Mouse (Mus musculus) limb, embryonic 14.5 days (tissue): ENCODE measurements around the gene Tbc1d2. TPM values are rescaled to one million over a fixed set of nuclear protein-coding genes. Genes with fewer than 3 reads are reported as not detected.

Experiments used
- ATAC-seq: fragments of 200-750 bp; cut with Nextera tagmentation; 2 replicates; pipeline ENCODE4 v1.8.0; 2017; ENCODE audit warnings: low read depth, moderate number of reproducible peaks, moderate TSS enrichment; ENCODE audit not compliant: low FRiP score
- DNase-seq: peaks from one replicate; pipeline ENCODE4 v3.0.0-alpha.2; 2015; ENCODE audit warnings: low spot score
- H3K27ac ChIP-seq: fragments of 300-500 bp; sonication (generic); replicated peaks from 2 replicates; pipeline ENCODE4 v1.5.1; 2014; ENCODE audit warnings: low read depth, mild to moderate bottlenecking, low read length, moderate library complexity, mixed read lengths
- H3K27me3 ChIP-seq: fragments of 300-500 bp; sonication (generic); 2 replicates; pipeline ENCODE4 v1.6.1; 2014; ENCODE audit warnings: low read length, mixed read lengths; ENCODE audit not compliant: control insufficient read depth, insufficient read depth
- H3K36me3 ChIP-seq: fragments of 300-500 bp; sonication (generic); 2 replicates; pipeline ENCODE4 v1.6.1; 2014; ENCODE audit warnings: mild to moderate bottlenecking, low read length, moderate library complexity, mixed read lengths; ENCODE audit not compliant: control insufficient read depth, insufficient read depth
- H3K4me1 ChIP-seq: fragments of 300-500 bp; sonication (generic); 2 replicates; pipeline ENCODE4 v1.6.1; 2014; ENCODE audit warnings: antibody characterized with exemption, low read length, mixed read lengths; ENCODE audit not compliant: control insufficient read depth, insufficient read depth
- H3K4me2 ChIP-seq: fragments of 300-500 bp; sonication (generic); replicated peaks from 2 replicates; pipeline ENCODE4 v1.6.1; 2014; ENCODE audit warnings: low read depth, mild to moderate bottlenecking, low read length, moderate library complexity; ENCODE audit not compliant: severe bottlenecking
- H3K4me3 ChIP-seq: fragments of 300-500 bp; sonication (generic); replicated peaks from 2 replicates; pipeline ENCODE4 v1.5.1; 2014; ENCODE audit warnings: low read length
- H3K9ac ChIP-seq: fragments of 300-500 bp; sonication (generic); 2 replicates; pipeline ENCODE4 v1.6.1; 2014; ENCODE audit warnings: mild to moderate bottlenecking, low read depth, low read length, moderate library complexity; ENCODE audit not compliant: severe bottlenecking
- H3K9me3 ChIP-seq: fragments of 300-500 bp; sonication (generic); 2 replicates; pipeline ENCODE4 v1.6.1; 2016; ENCODE audit warnings: low read length; ENCODE audit not compliant: control insufficient read depth
- POLR2A ChIP-seq: fragments of 200-500 bp; IDR thresholded peaks from 2 replicates; pipeline ENCODE4 v1.8.0; 2012; ENCODE audit warnings: inconsistent platforms, mild to moderate bottlenecking, moderate library complexity, borderline replicate concordance; ENCODE audit not compliant: insufficient read depth, insufficient read length; ENCODE audit errors: extremely low read depth
- WGBS: fragments of 180-500 bp; shearing (Covaris S2); extraction: QIAGEN DNeasy Blood & Tissue Kit; methylation state at CpG from one replicate; pipeline ENCODE4 v1.1.7; 2014; 5-methylcytosine and 5-hydroxymethylcytosine counted together
- polyA plus RNA-seq, 2 experiments: library from polyadenylated mRNA; depleted of rRNA in 1 of 2; stranded (reverse) in 1 of 2; unstranded in 1 of 2; fragments of >200 nt; fragmentation: Nextera tagmentation in 1 of 2; extraction: Ambion mirVana in 1 of 2; gene quantifications; 2 replicates each; pipeline versions ENCODE4 v1.2.1 to v1.2.3; 2012 to 2014

The Tbc1d2 gene
- polyA plus RNA-seq, 2 experiments: 1.5 to 2.1 TPM

DNA sequence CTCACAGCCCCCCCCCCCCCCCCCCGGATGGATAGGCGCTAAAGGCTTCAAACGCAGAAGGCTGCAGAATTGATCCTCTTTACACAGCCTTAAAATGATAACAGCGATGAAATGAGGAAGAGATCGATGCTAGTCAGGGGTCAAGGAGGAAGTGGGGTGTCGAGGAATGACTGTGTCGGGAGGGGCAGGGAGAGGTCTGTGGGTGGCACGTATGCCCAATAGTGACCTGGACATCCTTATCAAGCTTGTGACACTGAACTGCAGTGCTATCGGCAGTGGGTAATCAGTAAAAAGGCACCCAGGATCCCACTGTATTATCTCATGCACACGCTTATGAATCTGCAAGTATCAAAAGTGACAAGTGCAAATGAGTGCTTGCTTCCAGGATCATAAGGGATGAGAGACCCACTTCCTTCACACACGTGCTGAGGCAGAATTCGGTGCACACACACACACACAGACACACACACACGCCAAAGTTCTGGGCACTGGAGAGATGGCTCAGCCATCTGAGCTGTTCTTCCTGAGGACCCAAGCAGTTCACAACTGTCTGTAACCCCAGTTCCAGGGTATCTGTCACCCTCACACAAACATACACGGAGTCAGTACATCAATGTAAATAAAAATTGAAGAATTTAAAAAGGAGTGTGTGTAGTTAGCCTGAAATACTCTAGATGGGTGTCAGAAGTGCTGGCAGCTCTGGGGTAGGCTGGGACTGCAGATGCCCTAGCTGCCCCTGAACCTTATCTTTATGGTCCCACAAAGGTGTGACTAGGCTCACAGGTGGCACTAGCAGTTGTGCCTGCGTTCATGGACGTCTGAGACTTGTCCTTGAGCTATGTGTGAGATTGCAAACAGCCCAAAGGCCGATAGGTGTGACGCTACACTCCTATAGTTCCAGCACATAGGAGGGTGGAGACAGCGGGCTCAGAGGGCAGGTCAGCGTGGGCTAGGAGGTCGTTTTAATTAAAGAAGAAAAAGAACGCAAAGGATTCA, 91.0 kb downstream of the Tbc1d2 start:
- no peak for TF ChIP-seq POLR2A
- Histone ChIP-seq H3K4me2 (no peak overlapping the region), H3K27ac (no peak overlapping the region), H3K9ac (no peak overlapping the region), H3K27me3 (no peaks in the 10 kb centered on the region), H3K36me3 (no peaks in the 10 kb centered on the region), H3K9me3 (no peaks in the 10 kb centered on the region), H3K4me1 (no peaks in the 10 kb centered on the region), H3K4me3 (no peak overlapping the region)
- WGBS: 74% methylated on average over 21 of the region's 22 CpGs
- no peak for DNase-seq
- ATAC-seq: no peak

DNA sequence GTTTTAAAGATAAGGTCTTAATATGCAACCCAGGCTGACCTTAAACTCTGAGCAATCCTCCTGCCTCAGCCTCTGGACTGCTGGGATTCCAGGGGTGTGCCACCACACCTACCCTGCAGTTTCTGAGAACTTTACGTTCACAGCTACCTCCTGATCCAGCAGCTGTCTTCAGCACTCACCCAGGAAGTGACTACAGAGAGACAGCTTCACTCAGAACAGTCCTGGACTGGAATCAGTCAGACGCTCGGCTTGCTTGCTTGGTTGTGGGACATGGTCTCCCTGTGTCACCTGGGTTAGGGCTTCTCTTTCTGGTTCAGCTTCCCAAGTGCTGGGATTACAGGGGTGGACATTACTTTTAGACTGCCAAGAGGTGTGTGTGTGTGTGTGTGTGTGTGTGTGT, 93.1 kb downstream of the Tbc1d2 start:
- H3K4me2 ChIP-seq: no peak overlapping the region
- DNase-seq (no peak), ATAC-seq (no peak)
- WGBS: 75% methylated on average over 3 of the region's 3 CpGs
- H3K27ac ChIP-seq: no peak overlapping the region
- no peak overlapping the region for H3K4me3 ChIP-seq
- no peaks in the 10 kb centered on the region for H3K4me1 ChIP-seq
- H3K36me3 ChIP-seq: no peaks in the 10 kb centered on the region
- H3K27me3 ChIP-seq: no peaks in the 10 kb centered on the region
- no peak for TF ChIP-seq POLR2A
- H3K9me3 ChIP-seq: no peaks in the 10 kb centered on the region
- H3K9ac ChIP-seq: no peak overlapping the region

DNA sequence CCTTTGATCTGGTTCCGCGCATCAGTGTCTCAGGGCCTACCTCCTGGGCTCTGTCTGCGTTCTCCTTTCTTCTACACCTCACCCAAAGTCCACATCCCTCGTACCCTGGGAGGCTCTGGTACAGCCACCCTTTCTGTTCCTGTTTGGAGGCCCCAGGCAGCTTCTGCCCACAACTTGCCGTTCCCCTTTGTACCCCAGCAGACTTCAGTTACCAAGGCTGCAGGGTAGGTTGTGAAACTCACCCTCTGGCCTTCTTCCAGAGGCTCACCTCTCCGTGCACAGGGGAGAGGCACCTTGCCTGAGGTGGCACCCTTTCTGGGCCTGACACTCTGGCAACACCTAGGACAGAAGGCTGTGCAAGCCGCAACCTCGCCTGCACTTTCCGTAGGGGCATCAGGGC, 94.2 kb downstream of the Tbc1d2 start:
- H3K36me3 ChIP-seq: no peaks in the 10 kb centered on the region
- TF ChIP-seq POLR2A: no peak
- WGBS: 82% methylated on average over 9 of the region's 9 CpGs

More for the DNA sequence above, 94.2 kb downstream of the Tbc1d2 start:
- H3K9me3 ChIP-seq: no peaks in the 10 kb centered on the region
- no peak overlapping the region for H3K27ac ChIP-seq
- no peak overlapping the region for H3K4me3 ChIP-seq
- H3K27me3 ChIP-seq: no peaks in the 10 kb centered on the region
- ATAC-seq: no peak
- H3K4me2 ChIP-seq: no peak overlapping the region
- H3K9ac ChIP-seq: no peak overlapping the region
- H3K4me1 ChIP-seq: no peaks in the 10 kb centered on the region
- DNase-seq: no peak

Other genes with a start within 250 kb of the Tbc1d2 start
- gene Hemgn, start 236.7 kb downstream of the Tbc1d2 start, polyA plus RNA-seq (2012; rRNA removed): 0.41 and 0.60 TPM in 2 replicates
- gene Hemgn, start 236.7 kb downstream of the Tbc1d2 start, polyA plus RNA-seq (2014; fragmentation: Nextera tagmentation; extraction: Ambion mirVana): 0.45 and 0.80 TPM in 2 replicates
- 79.2 and 159 TPM in 2 replicates for gene Anp32b, start 199.3 kb downstream of the Tbc1d2 start, polyA plus RNA-seq (2012; rRNA removed)
- 245 and 249 TPM in 2 replicates for gene Anp32b, start 199.3 kb downstream of the Tbc1d2 start, polyA plus RNA-seq (2014; fragmentation: Nextera tagmentation; extraction: Ambion mirVana)
- 75.9 and 82.4 TPM in 2 replicates for gene Nans, start 161.0 kb downstream of the Tbc1d2 start, polyA plus RNA-seq (2012; rRNA removed)
- gene Nans, start 161.0 kb downstream of the Tbc1d2 start, polyA plus RNA-seq (2014; fragmentation: Nextera tagmentation; extraction: Ambion mirVana): 84.1 and 84.5 TPM in 2 replicates
- 1.6 and 2.5 TPM in 2 replicates for gene Trim14, start 114.1 kb downstream of the Tbc1d2 start, polyA plus RNA-seq (2012; rRNA removed)
- 2.6 and 3.3 TPM in 2 replicates for gene Trim14, start 114.1 kb downstream of the Tbc1d2 start, polyA plus RNA-seq (2014; fragmentation: Nextera tagmentation; extraction: Ambion mirVana)
- gene Coro2a, start 48.0 kb downstream of the Tbc1d2 start, polyA plus RNA-seq (2012; rRNA removed): 3.2 and 3.6 TPM in 2 replicates
- gene Coro2a, start 48.0 kb downstream of the Tbc1d2 start, polyA plus RNA-seq (2014; fragmentation: Nextera tagmentation; extraction: Ambion mirVana): 2.2 and 2.4 TPM in 2 replicates